Mouse (Mus musculus) heart, embryonic 10.5 days (tissue): Measurements from ENCODE around the gene Ocm. TPM values are rescaled to one million over a fixed set of nuclear protein-coding genes. Genes with fewer than 3 reads are reported as not detected.

ENCODE experiments used
- DNase-seq: peaks from one replicate; pipeline ENCODE4 v3.0.0-alpha.2; 2017; ENCODE audit warnings: low spot score
- H3K27ac ChIP-seq: fragments of 300-500 bp; sonication (generic); 2 replicates; pipeline ENCODE4 v1.5.1; 2016; ENCODE audit warnings: mild to moderate bottlenecking
- H3K27me3 ChIP-seq: fragments of 300-500 bp; sonication (generic); 2 replicates; pipeline ENCODE4 v1.6.1; 2016; ENCODE audit warnings: mild to moderate bottlenecking; ENCODE audit not compliant: poor library complexity, insufficient read depth, severe bottlenecking
- H3K36me3 ChIP-seq: fragments of 300-500 bp; sonication (generic); 2 replicates; pipeline ENCODE4 v1.6.1; 2016; ENCODE audit warnings: mild to moderate bottlenecking, moderate library complexity
- H3K4me1 ChIP-seq: fragments of 300-500 bp; sonication (generic); 2 replicates; pipeline ENCODE4 v1.6.1; 2016; ENCODE audit warnings: mild to moderate bottlenecking
- H3K4me3 ChIP-seq: fragments of 300-500 bp; sonication (generic); 2 replicates; pipeline ENCODE4 v1.5.1; 2016; ENCODE audit warnings: mild to moderate bottlenecking, moderate library complexity
- H3K9me3 ChIP-seq: fragments of 300-500 bp; sonication (generic); 2 replicates; pipeline ENCODE4 v1.6.1; 2016; ENCODE audit warnings: mild to moderate bottlenecking, moderate library complexity
- whole genome bisulfite sequencing: fragments of 180-500 bp; shearing (Covaris S2); methylation state at CpG from one replicate; pipeline ENCODE4 v1.1.7; 2016; 5-methylcytosine and 5-hydroxymethylcytosine counted together
- polyA plus RNA-seq: library from polyadenylated mRNA; unstranded; fragments of >200 nt; fragmentation: Nextera tagmentation; extraction: Ambion mirVana; gene quantifications from 2 replicates; pipeline ENCODE4 v1.2.1, GENCODE M21; 2016

Ocm gene
- polyA plus RNA-seq, 1 experiment from 2014 or later = 0.21 TPM

DNA sequence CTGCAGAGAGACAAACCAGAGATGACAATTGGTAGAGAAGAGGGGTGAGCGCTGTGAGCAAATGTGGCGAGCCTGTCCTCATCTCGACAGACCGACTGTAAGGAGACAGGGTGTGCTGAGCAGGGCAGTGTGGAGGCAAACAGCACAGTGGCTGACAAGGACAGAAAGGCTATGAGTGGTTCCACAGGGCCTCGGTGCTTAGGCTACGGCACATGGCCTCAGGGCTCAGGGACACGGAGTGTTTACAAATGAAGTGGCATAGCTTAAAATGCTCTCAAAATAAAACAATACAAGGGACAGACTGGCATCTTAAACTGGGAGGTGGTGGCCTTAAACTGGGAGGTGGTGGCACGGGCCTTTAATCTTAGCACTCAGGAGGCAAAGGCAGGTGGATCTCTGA is 33.2 kb downstream of the Ocm start:
- Histone ChIP-seq H3K27ac (no peak overlapping the region; the same call in 1 of the 2 replicates), H3K36me3 (peaks cover 95% of the 10 kb centered on the region)
- 86% methylated on average over 8 of the region's 8 CpGs for WGBS

DNA sequence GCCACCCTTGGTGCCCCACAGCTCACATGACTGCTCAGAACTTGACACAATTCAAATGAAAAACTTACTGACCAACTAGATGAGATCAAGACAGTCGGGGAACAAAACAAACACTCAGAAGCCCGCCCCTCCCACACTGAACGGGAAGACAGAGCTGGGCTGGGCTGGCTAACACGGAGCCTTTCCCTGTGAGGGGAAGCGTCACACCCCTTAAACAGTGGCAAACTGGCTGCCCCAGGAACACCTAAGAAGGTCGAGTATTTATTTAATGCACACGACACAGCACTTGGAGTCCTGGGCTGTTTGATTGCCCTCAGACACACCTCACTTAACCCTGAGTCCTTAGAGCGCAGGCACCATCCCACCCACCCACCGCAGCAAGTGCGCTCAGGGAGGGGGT is 33.8 kb downstream of the Ocm start:
- H3K4me1 ChIP-seq = peaks cover 4% of the 10 kb centered on the region; the same call in 1 of the 2 replicates
- no peak overlapping the region; the same call in 1 of the 2 replicates for H3K27ac ChIP-seq
- peaks cover 95% of the 10 kb centered on the region for H3K36me3 ChIP-seq
- WGBS = 84% methylated on average over 10 of the region's 10 CpGs
- DNase-seq = no peak
- H3K4me3 ChIP-seq = no peak overlapping the region
- no peaks in the 10 kb centered on the region for H3K27me3 ChIP-seq
- H3K9me3 ChIP-seq = no peaks in the 10 kb centered on the region

More for the DNA sequence above, 33.2 kb downstream of the Ocm start:
- DNase-seq = no peak
- Histone ChIP-seq H3K4me3 (no peak overlapping the region), H3K4me1 (peaks cover 4% of the 10 kb centered on the region; the same call in 1 of the 2 replicates), H3K27me3 (no peaks in the 10 kb centered on the region), H3K9me3 (no peaks in the 10 kb centered on the region)

DNA sequence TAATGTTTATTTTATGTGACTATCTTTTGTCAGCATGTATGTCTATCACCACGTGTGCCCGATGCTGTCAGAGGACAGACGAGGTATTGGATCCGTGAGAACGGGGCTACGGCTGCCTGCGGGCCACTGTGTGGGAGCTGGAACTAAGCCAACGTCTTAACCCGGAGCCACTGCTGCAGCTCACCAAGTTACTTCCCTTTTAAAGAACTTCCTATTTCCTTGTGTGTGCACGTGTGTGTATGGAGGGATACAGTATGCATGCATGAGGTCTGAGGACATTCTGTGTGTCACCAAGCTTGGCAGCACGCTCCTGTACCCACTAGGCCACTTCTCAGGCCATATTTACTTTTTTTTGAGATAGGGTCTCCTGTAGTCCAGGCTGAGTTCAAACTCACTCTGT is 36.4 kb downstream of the Ocm start:
- peaks cover 93% of the 10 kb centered on the region for H3K36me3 ChIP-seq
- no peak overlapping the region for H3K27ac ChIP-seq
- 91% methylated on average over 11 of the region's 11 CpGs for WGBS
- no peak for DNase-seq
- H3K9me3 ChIP-seq = no peaks in the 10 kb centered on the region
- no peaks in the 10 kb centered on the region for H3K27me3 ChIP-seq
- no peak overlapping the region for H3K4me3 ChIP-seq
- H3K4me1 ChIP-seq = peaks cover 4% of the 10 kb centered on the region; the same call in 1 of the 2 replicates

DNA sequence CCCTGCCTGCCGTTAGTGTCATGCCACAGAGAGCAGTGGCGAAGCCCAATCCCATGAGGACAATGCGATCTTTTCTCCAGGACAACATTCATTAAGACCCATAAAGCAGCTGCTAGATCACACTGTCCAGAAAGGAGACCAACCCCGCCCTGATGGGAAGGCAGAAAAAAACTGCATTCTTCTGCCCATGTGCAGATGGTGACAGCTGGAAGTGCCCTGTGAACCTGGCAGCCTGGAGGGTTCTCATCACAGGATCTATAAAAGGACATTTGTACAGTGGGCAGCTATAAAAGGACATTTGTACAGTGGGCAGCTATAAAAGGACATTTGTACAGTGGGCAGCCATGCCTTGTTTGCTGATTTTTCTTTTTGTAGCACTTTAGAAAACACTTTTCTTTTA is 37.4 kb downstream of the Ocm start:
- DNase-seq = no peak
- Histone ChIP-seq H3K27me3 (no peaks in the 10 kb centered on the region), H3K4me1 (peaks cover 3% of the 10 kb centered on the region; the same call in 1 of the 2 replicates), H3K27ac (no peak overlapping the region), H3K4me3 (no peak overlapping the region), H3K9me3 (no peaks in the 10 kb centered on the region), H3K36me3 (peaks cover 96% of the 10 kb centered on the region)
- WGBS = 89% methylated on average over 4 of the region's 4 CpGs

DNA sequence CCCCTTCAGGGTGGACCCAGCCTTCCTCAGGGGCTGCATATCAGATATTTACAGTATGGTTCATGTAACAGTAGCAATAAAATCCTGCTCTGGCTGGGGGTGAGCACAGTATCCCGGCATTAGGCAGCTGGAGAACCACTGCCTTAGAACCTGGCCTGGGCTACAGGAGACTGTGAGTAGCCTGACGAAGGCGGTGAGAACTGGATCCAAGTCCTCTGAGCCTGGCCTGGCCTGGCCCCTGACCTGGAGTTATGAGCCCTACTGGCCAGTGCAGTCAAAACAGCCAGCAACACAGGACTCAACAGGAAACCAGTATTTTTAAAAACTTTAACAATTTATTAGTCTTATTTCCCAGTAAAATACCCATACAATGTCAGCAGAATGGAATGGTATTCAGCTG is 38.9 kb downstream of the Ocm start:
- Histone ChIP-seq H3K9me3 (no peaks in the 10 kb centered on the region), H3K27ac (no peak overlapping the region), H3K27me3 (no peaks in the 10 kb centered on the region), H3K4me3 (no peak overlapping the region), H3K36me3 (peaks cover 90% of the 10 kb centered on the region), H3K4me1 (no peaks in the 10 kb centered on the region)
- 90% methylated on average over 3 of the region's 3 CpGs for WGBS
- no peak for DNase-seq

DNA sequence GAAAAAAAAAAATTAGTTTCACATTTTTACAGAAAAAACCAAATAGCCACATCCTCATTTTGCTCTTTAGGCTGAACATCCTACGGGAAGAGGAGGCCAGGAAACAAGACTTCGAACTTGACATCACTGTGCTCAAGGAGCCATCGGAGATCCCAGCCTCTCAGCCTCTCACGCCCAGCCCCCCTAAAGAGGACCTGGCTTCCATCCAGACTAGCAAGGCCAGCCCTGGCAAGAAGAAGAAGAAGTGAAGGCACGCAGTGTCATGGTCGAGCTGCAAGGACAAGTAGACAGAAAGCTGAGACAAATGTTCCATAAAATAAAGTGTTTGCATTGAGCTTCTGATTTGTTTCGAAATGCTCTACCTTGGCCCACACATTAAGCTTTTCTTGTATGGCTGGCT is 41.1 kb downstream of the Ocm start:
- no peaks in the 10 kb centered on the region for H3K27me3 ChIP-seq
- H3K9me3 ChIP-seq = no peaks in the 10 kb centered on the region
- peaks cover 68% of the 10 kb centered on the region for H3K36me3 ChIP-seq
- H3K4me3 ChIP-seq = no peak overlapping the region
- WGBS = 89% methylated on average over 7 of the region's 7 CpGs
- peaks cover 7% of the 10 kb centered on the region for H3K4me1 ChIP-seq
- H3K27ac ChIP-seq = no peak overlapping the region
- no peak for DNase-seq

DNA sequence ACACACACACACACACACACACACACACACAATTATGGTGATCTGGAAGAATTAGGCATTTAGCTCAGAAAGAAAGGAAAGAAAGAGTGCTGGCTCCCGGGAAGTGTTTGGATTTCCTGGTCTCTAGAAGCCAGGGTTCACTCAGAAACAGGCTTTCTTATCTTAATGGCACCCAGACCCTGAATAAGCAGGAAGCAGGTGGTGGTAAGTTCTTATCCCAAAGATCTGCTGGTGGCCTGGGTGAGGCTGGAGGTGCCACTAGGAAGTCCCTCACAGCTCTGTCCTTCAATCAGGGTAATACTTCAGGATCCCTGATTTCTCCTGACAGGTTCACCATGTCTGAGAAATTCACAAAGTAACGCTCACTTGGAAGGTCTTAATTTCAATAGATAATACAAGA is 44.1 kb downstream of the Ocm start:
- Histone ChIP-seq H3K27me3 (no peaks in the 10 kb centered on the region), H3K4me3 (no peak overlapping the region), H3K27ac (no peak overlapping the region), H3K36me3 (peaks cover 38% of the 10 kb centered on the region), H3K4me1 (peaks cover 7% of the 10 kb centered on the region), H3K9me3 (no peaks in the 10 kb centered on the region)
- 61% methylated on average over 2 of the region's 2 CpGs for WGBS
- DNase-seq = no peak

DNA sequence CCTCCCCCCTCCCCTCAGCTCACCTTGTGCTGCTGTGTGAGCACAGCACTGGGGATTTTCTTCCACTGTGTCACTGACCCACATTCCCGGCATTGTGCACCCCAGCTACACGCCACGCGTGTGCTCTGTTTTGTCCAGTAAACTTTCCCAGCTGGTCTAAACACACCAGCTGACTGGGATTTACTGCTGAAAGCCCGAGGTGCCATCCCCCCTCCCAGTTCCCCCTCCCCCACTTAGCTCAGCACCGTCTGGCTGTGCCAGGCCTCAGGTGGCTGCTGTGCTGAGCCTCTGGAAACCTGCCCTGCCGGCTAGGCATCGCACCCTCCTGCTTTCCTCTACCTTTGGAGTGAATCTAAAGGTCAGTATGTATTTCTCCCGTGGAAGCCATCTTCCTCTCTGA is 45.6 kb downstream of the Ocm start:
- no peaks in the 10 kb centered on the region for H3K9me3 ChIP-seq
- WGBS = 33% methylated on average over 9 of the region's 9 CpGs
- H3K36me3 ChIP-seq = peaks cover 23% of the 10 kb centered on the region
- H3K27me3 ChIP-seq = no peaks in the 10 kb centered on the region
- no peak overlapping the region for H3K4me3 ChIP-seq
- peaks cover 7% of the 10 kb centered on the region for H3K4me1 ChIP-seq
- no peak for DNase-seq
- 0 out of 2 replicates have a peak overlapping the region, but pooled peaks have one; percentile 56 for H3K27ac ChIP-seq

DNA sequence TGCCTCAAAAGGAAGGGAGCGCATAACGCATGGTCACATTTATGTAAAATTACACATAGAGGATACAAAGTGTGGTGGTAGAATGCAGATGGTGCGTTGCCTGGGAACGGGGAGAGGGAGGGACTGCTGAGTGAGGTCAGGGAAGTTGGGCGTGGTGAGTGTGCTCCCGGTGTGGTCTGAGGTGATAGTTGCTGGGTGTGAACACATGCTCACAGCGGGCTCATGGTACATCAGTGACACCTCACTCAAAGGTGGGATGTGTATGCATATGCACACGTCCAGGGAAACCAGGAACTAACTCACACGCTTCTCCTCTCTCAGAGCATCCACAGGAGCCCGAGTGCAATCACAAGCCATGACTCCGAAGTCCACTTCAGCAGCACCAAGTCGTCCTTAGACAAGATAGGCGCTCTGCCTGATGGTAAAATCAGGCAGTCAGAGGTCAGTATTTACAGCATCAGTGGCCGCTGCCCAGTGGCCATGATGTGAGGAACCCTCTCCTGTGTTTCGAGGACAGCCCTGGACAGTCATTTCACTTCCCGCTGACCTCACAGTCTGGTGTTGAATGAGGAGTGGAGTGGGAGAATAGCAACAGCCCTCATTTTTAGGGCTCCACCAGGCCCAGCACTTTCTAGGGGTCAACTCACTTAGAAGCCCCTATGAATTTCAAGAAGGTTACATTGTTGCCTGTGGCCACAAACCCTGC is 49.6 kb downstream of the Ocm start:
- peak; percentile 75 for DNase-seq
- Histone ChIP-seq H3K36me3 (no peaks in the 10 kb centered on the region), H3K9me3 (no peaks in the 10 kb centered on the region), H3K27ac (no peak overlapping the region), H3K27me3 (no peaks in the 10 kb centered on the region), H3K4me3 (no peak overlapping the region), H3K4me1 (peaks cover 10% of the 10 kb centered on the region)
- WGBS = 59% methylated on average over 16 of the region's 16 CpGs

DNA sequence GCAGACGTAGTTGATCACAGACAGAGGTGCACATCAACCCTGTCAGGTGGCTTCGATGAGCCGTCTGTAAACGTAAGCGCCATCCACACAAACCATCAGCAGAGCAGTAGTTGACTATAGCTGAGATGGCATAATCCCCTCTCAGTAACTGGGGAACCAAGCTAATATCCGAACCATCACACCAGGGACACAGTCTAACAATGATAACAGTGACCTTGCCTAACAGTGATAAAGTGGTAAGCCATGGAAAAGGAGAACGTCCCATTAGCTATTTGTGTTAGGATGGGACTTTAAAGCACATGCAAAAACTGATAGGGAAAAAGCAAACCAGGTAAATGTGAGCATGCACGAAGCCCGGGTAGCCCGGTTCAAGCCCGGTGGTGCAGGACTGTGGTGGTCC is 50.2 kb downstream of the Ocm start:
- H3K4me1 ChIP-seq = peaks cover 10% of the 10 kb centered on the region
- no peaks in the 10 kb centered on the region for H3K9me3 ChIP-seq
- H3K27me3 ChIP-seq = no peaks in the 10 kb centered on the region
- no peaks in the 10 kb centered on the region for H3K36me3 ChIP-seq
- 84% methylated on average over 11 of the region's 11 CpGs for WGBS
- no peak for DNase-seq
- no peak overlapping the region for H3K4me3 ChIP-seq
- H3K27ac ChIP-seq = no peak overlapping the region

DNA sequence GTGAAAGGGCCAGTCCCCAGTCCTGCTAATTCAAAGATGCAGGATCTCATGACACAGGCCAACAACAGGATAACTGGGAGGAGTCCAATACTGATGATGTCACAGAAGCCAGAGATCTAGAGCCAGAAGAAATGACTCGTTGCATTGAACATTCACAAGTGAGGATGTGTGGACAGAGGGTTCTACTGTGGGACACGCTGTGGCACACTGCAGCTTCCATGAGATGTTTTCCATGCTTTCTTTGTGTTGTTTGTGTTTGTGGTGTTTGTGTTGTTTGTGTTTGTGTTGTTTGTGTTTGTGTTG is 50.9 kb downstream of the Ocm start:
- H3K36me3 ChIP-seq = no peaks in the 10 kb centered on the region
- no peaks in the 10 kb centered on the region for H3K9me3 ChIP-seq
- WGBS = 51% methylated on average over 2 of the region's 2 CpGs
- H3K27ac ChIP-seq = no peak overlapping the region
- DNase-seq = no peak
- peaks cover 4% of the 10 kb centered on the region for H3K4me1 ChIP-seq
- no peak overlapping the region for H3K4me3 ChIP-seq
- no peaks in the 10 kb centered on the region for H3K27me3 ChIP-seq

DNA sequence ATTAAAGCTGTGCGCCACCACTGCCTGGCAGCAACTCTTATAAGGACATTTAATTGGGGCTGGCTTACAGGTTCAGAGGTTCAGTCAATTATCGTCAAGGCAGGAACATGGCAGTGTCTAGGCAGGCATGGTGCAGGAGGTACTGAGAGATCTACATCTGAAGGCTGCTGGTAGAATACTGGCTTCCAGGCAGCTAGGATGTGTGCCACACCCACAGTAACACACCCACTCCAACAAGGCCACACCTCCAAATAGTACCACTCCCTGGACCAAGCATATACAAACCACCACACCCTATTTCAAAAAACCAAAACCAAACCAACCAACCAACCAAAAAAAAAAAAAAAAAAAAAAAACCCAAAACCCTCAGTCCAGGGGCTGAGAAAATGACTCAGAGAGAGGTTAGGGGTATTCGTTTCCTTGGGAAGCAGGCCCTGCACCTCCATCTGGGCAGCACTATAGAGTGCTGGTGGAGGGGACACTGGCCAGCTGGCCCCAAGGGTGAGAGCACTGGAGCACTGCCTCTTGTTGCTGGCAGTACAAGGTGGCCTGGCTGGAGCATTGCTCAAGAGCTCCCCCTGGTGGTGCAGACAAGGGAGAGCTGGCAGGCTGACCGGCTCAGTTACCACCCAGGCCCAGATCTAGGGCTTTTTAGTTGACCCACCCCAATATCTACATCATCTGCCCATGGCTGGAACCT is 51.4 kb downstream of the Ocm start:
- H3K27me3 ChIP-seq = no peaks in the 10 kb centered on the region
- no peak overlapping the region for H3K27ac ChIP-seq
- DNase-seq = peak; percentile 91
- H3K4me3 ChIP-seq = no peak overlapping the region
- peaks cover 3% of the 10 kb centered on the region; the same call in 1 of the 2 replicates for H3K4me1 ChIP-seq
- no peaks in the 10 kb centered on the region for H3K9me3 ChIP-seq
- H3K36me3 ChIP-seq = no peaks in the 10 kb centered on the region
- 49% methylated on average over 4 of the region's 4 CpGs for WGBS

DNA sequence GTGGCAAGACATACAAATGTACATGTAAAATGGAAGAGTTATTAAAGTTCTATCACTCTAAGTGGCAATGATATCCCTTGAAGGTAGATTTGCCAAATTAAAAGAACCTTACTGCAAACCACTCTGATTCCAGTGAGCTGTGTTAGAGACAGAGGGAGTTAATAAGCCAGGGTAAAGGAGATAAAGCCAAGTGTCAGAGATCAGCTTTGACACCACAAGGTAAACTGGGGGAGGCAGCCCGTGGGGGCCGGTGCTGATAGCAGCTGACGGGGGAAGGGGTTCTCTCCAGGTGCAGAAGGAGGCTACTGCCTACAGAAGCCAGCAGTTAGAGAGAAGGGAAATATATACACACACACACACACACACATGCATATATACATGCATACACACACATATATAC is 53.8 kb downstream of the Ocm start:
- Histone ChIP-seq H3K27ac (no peak overlapping the region), H3K27me3 (no peaks in the 10 kb centered on the region), H3K4me3 (no peak overlapping the region), H3K4me1 (peaks cover 3% of the 10 kb centered on the region; the same call in 1 of the 2 replicates), H3K9me3 (no peaks in the 10 kb centered on the region), H3K36me3 (no peaks in the 10 kb centered on the region)
- peak; percentile 46 for DNase-seq
- WGBS = 50% methylated on average over 3 of the region's 3 CpGs
